Mouse (Mus musculus) 3T3-L1 (cell line): ENCODE measurements around the gene Ak5.
"Not testable (repeated sequence)": the region's sequence is repeated elsewhere in the genome, so short reads cannot be mapped to it uniquely, and the experiment has no call there.

Experiments used
- DNase-seq: peaks from one replicate; pipeline ENCODE4 v3.0.0-alpha.2; 2015; ENCODE audit warnings: low read depth, low spot score

Gene Ak5

GRCm38 (mm10) chr3:152625061-152625820 lies 42.9 kb downstream of the Ak5 start:
- no peak for DNase-seq

GRCm38 (mm10) chr3:152620534-152620933 lies 47.6 kb downstream of the Ak5 start:
- DNase-seq: no peak

- DNase-seq: no peak
Measured at GRCm38 (mm10) chr3:152620058-152620457, 48.1 kb downstream of the Ak5 start.

GRCm38 (mm10) chr3:152609076-152609475 lies 59.1 kb downstream of the Ak5 start:
- no peak for DNase-seq

GRCm38 (mm10) chr3:152605849-152606248 lies 62.3 kb downstream of the Ak5 start:
- DNase-seq: no peak

GRCm38 (mm10) chr3:152599679-152600078 lies 68.5 kb downstream of the Ak5 start:
- DNase-seq: no peak

- DNase-seq: no peak
Measured at GRCm38 (mm10) chr3:152596406-152597050, 71.6 kb downstream of the Ak5 start.

- DNase-seq: peak; percentile 20
Measured at GRCm38 (mm10) chr3:152592767-152593425, 75.3 kb downstream of the Ak5 start.

- DNase-seq: no peak
Measured at GRCm38 (mm10) chr3:152590491-152590890, 77.7 kb downstream of the Ak5 start.

- DNase-seq: peak; percentile 7
Measured at GRCm38 (mm10) chr3:152589101-152589500, 79.1 kb downstream of the Ak5 start.

- DNase-seq: no peak
Measured at GRCm38 (mm10) chr3:152587007-152587406, 81.2 kb downstream of the Ak5 start.

- DNase-seq: no peak
Measured at GRCm38 (mm10) chr3:152586191-152586590, 82.0 kb downstream of the Ak5 start.

- no peak for DNase-seq
Measured at GRCm38 (mm10) chr3:152585581-152585980, 82.6 kb downstream of the Ak5 start.

- no peak for DNase-seq
Measured at GRCm38 (mm10) chr3:152583033-152583432, 85.1 kb downstream of the Ak5 start.

- not testable (repeated sequence) for DNase-seq
Measured at GRCm38 (mm10) chr3:152581853-152582252, 86.3 kb downstream of the Ak5 start.

GRCm38 (mm10) chr3:152579984-152580591 lies 88.1 kb downstream of the Ak5 start:
- no peak for DNase-seq

GRCm38 (mm10) chr3:152578282-152579228 lies 89.6 kb downstream of the Ak5 start:
- DNase-seq: no peak

- no peak for DNase-seq
Measured at GRCm38 (mm10) chr3:152577763-152578162, 90.4 kb downstream of the Ak5 start.

GRCm38 (mm10) chr3:152577273-152577672 lies 90.9 kb downstream of the Ak5 start:
- no peak for DNase-seq

- DNase-seq: peak; percentile 76
Measured at GRCm38 (mm10) chr3:152569242-152569605, 98.9 kb downstream of the Ak5 start.
